Mouse (Mus musculus) neural tube, embryonic 12.5 days (tissue): ENCODE measurements around the gene Zcchc17. TPM values are rescaled to one million over a fixed set of nuclear protein-coding genes. Genes with fewer than 3 reads are reported as not detected.

Experiments
- ATAC-seq: fragments of 200-750 bp; cut with Nextera tagmentation; 2 replicates; pipeline ENCODE4 v1.8.0; 2017; ENCODE audit warnings: low read depth, mild to moderate bottlenecking, moderate TSS enrichment, moderate library complexity; ENCODE audit not compliant: low FRiP score
- H3K27ac ChIP-seq: fragments of 300-500 bp; sonication (generic); 2 replicates; pipeline ENCODE4 v1.5.1; 2016
- H3K27me3 ChIP-seq: fragments of 300-500 bp; sonication (generic); replicated peaks from 2 replicates; pipeline ENCODE4 v1.6.1; 2016; ENCODE audit warnings: mild to moderate bottlenecking
- H3K36me3 ChIP-seq: fragments of 300-500 bp; sonication (generic); 2 replicates; pipeline ENCODE4 v1.6.1; 2016; ENCODE audit warnings: mild to moderate bottlenecking
- H3K4me1 ChIP-seq: fragments of 300-500 bp; sonication (generic); 2 replicates; pipeline ENCODE4 v1.6.1; 2016
- H3K4me2 ChIP-seq: fragments of 300-500 bp; sonication (generic); replicated peaks from 2 replicates; pipeline ENCODE4 v1.6.1; 2016; ENCODE audit warnings: mild to moderate bottlenecking
- H3K4me3 ChIP-seq: fragments of 300-500 bp; sonication (generic); 2 replicates; pipeline ENCODE4 v1.5.1; 2016
- H3K9ac ChIP-seq: fragments of 300-500 bp; sonication (generic); 2 replicates; pipeline ENCODE4 v1.6.1; 2016; ENCODE audit warnings: mild to moderate bottlenecking
- H3K9me3 ChIP-seq: fragments of 300-500 bp; sonication (generic); 2 replicates; pipeline ENCODE4 v1.6.1; 2016; ENCODE audit warnings: mild to moderate bottlenecking
- WGBS: fragments of 180-500 bp; shearing (Covaris S2); methylation state at CpG from one replicate; pipeline ENCODE4 v1.1.7; 2016; 5-methylcytosine and 5-hydroxymethylcytosine counted together
- polyA plus RNA-seq: library from polyadenylated mRNA; unstranded; fragments of >200 nt; fragmentation: Nextera tagmentation; extraction: Ambion mirVana; gene quantifications from 2 replicates; pipeline ENCODE4 v1.2.1, GENCODE M21; 2016

The Zcchc17 gene
- polyA plus RNA-seq, 1 experiment from 2014 or later: 75.7 TPM

GRCm38 (mm10) chr4:130350690-130351422 is 8.9 kb downstream of the Zcchc17 start:
- Histone ChIP-seq H3K9me3 (no peaks in the 10 kb centered on the region), H3K27ac (no peak overlapping the region), H3K4me2 (no peak overlapping the region), H3K9ac (no peak overlapping the region), H3K4me1 (no peaks in the 10 kb centered on the region), H3K27me3 (no peaks in the 10 kb centered on the region), H3K36me3 (peaks cover 67% of the 10 kb centered on the region), H3K4me3 (no peak overlapping the region)
- ATAC-seq: no peak
- 89% methylated on average over 16 of the region's 16 CpGs for WGBS

DNA sequence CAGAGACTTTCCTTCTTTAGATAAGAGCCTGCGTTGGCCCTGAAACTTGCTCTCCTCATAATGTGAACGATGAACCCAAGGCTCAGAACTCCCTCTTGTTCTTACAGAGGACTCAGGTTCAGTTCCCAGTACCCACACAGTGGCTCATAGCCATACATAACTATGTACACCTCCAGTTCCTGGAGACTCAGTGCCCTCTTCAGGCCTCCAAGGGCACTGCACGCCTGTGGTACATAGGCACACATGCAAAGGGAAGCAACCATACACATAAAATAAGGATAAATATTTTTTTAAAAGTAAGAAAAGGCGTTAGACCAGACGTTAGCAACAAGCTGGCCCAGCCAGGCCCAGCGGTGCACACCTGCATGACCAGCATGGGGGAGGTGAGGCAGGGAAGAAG is 10.1 kb downstream of the Zcchc17 start:
- Histone ChIP-seq H3K4me1 (no peaks in the 10 kb centered on the region), H3K27me3 (no peaks in the 10 kb centered on the region), H3K27ac (no peak overlapping the region), H3K9ac (no peak overlapping the region), H3K9me3 (no peaks in the 10 kb centered on the region), H3K4me3 (no peak overlapping the region), H3K4me2 (no peak overlapping the region), H3K36me3 (peaks cover 68% of the 10 kb centered on the region)
- ATAC-seq: no peak
- 93% methylated on average over 6 of the region's 6 CpGs for WGBS

DNA sequence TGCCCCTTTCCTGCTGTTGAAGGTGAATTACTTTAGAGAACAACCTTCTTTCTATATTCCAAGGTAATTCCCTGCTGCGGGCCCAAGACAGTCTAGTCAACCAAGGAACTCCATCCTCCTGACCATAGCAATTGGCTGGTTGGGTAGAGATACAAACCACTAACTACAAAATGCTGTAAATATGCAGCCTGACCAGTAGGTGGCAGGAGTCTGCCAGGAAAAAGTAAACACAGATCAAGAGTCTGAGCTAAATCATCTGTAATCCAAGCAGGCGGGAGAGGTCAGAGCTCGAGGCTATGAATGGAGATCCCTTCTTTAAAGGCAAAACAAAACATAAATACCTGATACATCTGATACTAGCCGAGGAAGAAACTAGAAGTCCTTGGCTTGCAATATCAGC is 18.1 kb downstream of the Zcchc17 start:
- Histone ChIP-seq H3K27ac (no peak overlapping the region), H3K27me3 (no peaks in the 10 kb centered on the region), H3K9ac (no peak overlapping the region), H3K4me1 (no peaks in the 10 kb centered on the region), H3K4me3 (no peak overlapping the region), H3K36me3 (peaks cover 35% of the 10 kb centered on the region), H3K9me3 (no peaks in the 10 kb centered on the region), H3K4me2 (no peak overlapping the region)
- WGBS: 31% methylated on average over 4 of the region's 4 CpGs
- no peak for ATAC-seq

GRCm38 (mm10) chr4:130335867-130336266 is 23.9 kb downstream of the Zcchc17 start:
- Histone ChIP-seq H3K4me2 (no peak overlapping the region), H3K4me1 (no peaks in the 10 kb centered on the region), H3K36me3 (peaks cover 51% of the 10 kb centered on the region), H3K9me3 (no peaks in the 10 kb centered on the region), H3K4me3 (no peak overlapping the region), H3K9ac (no peak overlapping the region), H3K27me3 (no peaks in the 10 kb centered on the region), H3K27ac (no peak overlapping the region)
- WGBS: 93% methylated on average over 5 of the region's 5 CpGs
- no peak for ATAC-seq

DNA sequence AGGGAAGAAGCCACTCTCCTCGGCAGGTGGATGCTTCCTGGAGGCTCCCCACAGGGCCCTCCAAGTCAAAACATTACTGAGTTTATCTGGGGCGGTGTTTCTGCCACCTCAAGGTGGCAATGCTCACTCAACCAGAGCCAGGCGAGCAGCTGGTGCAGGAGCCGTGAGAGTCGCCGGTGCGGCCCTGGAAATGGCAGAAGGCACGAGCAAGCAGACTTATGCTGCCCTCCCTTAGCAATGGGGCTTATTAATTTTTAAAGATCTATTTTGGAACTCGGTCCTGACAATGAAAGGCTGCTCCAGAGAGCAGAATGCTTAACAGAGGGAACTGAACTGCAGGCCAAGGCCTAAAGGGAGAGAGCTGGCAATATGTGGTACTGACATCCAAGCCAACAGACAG is 32.4 kb downstream of the Zcchc17 start:
- 87% methylated on average over 9 of the region's 9 CpGs for WGBS
- Histone ChIP-seq H3K27ac (no peak overlapping the region), H3K4me1 (no peaks in the 10 kb centered on the region), H3K27me3 (no peaks in the 10 kb centered on the region), H3K9me3 (no peaks in the 10 kb centered on the region), H3K36me3 (peaks cover 71% of the 10 kb centered on the region), H3K4me2 (no peak overlapping the region), H3K9ac (no peak overlapping the region), H3K4me3 (no peak overlapping the region)
- ATAC-seq: no peak

- peaks cover 74% of the 10 kb centered on the region for H3K36me3 ChIP-seq
- ATAC-seq: no peak
- 92% methylated on average over 2 of the region's 2 CpGs for WGBS
- H3K4me3 ChIP-seq: no peak overlapping the region
- no peaks in the 10 kb centered on the region for H3K4me1 ChIP-seq
- no peak overlapping the region for H3K9ac ChIP-seq
- no peak overlapping the region for H3K4me2 ChIP-seq
- no peaks in the 10 kb centered on the region for H3K27me3 ChIP-seq
- no peak overlapping the region for H3K27ac ChIP-seq
- H3K9me3 ChIP-seq: no peaks in the 10 kb centered on the region
Measured at GRCm38 (mm10) chr4:130325446-130325845, 34.3 kb downstream of the Zcchc17 start.

GRCm38 (mm10) chr4:130323607-130324006 is 36.1 kb downstream of the Zcchc17 start:
- Histone ChIP-seq H3K9me3 (no peaks in the 10 kb centered on the region), H3K27me3 (no peaks in the 10 kb centered on the region), H3K9ac (no peak overlapping the region), H3K27ac (no peak overlapping the region), H3K36me3 (peaks cover 76% of the 10 kb centered on the region), H3K4me1 (no peaks in the 10 kb centered on the region), H3K4me2 (no peak overlapping the region), H3K4me3 (no peak overlapping the region)
- ATAC-seq: no peak
- WGBS: 90% methylated on average over 5 of the region's 5 CpGs

- WGBS: 88% methylated on average over 1 of the region's 1 CpGs
- H3K36me3 ChIP-seq: peaks cover 76% of the 10 kb centered on the region
Measured at GRCm38 (mm10) chr4:130323165-130323564, 36.6 kb downstream of the Zcchc17 start.

GRCm38 (mm10) chr4:130322567-130322966 is 37.2 kb downstream of the Zcchc17 start:
- WGBS: 85% methylated on average over 7 of the region's 7 CpGs

More at GRCm38 (mm10) chr4:130323165-130323564, 36.6 kb downstream of the Zcchc17 start:
- Histone ChIP-seq H3K27ac (no peak overlapping the region), H3K9me3 (no peaks in the 10 kb centered on the region), H3K4me1 (no peaks in the 10 kb centered on the region), H3K4me3 (no peak overlapping the region), H3K9ac (no peak overlapping the region), H3K4me2 (no peak overlapping the region), H3K27me3 (no peaks in the 10 kb centered on the region)
- ATAC-seq: no peak

DNA sequence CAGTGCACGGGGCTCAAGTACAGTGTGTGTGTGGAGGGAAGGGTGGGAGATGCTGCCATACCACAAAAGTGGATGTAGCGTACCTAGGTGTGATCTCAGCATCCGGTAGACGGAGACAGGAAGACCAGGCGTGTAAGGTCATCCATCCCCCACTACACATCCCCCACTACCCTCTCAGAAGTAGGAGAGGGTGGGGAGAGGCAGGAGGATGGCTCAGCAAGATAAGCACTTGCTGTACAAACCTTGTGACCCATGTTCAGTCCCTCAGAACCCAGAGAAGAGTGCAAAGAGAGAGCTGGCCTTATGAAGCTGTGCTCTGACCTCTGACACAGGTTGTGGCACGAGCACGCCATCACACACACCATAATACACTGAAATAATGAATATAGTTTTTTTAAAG is 38.1 kb downstream of the Zcchc17 start:
- H3K27ac ChIP-seq: no peak overlapping the region
- peaks cover 73% of the 10 kb centered on the region for H3K36me3 ChIP-seq
- no peaks in the 10 kb centered on the region for H3K27me3 ChIP-seq
- no peaks in the 10 kb centered on the region for H3K9me3 ChIP-seq
- WGBS: 98% methylated on average over 7 of the region's 7 CpGs
- no peak for ATAC-seq
- H3K9ac ChIP-seq: no peak overlapping the region
- H3K4me2 ChIP-seq: no peak overlapping the region
- H3K4me1 ChIP-seq: no peaks in the 10 kb centered on the region
- H3K4me3 ChIP-seq: no peak overlapping the region

More at GRCm38 (mm10) chr4:130322567-130322966, 37.2 kb downstream of the Zcchc17 start:
- Histone ChIP-seq H3K4me3 (no peak overlapping the region), H3K27ac (no peak overlapping the region), H3K9ac (no peak overlapping the region), H3K36me3 (peaks cover 77% of the 10 kb centered on the region), H3K9me3 (no peaks in the 10 kb centered on the region), H3K27me3 (no peaks in the 10 kb centered on the region), H3K4me2 (no peak overlapping the region), H3K4me1 (no peaks in the 10 kb centered on the region)
- no peak for ATAC-seq

DNA sequence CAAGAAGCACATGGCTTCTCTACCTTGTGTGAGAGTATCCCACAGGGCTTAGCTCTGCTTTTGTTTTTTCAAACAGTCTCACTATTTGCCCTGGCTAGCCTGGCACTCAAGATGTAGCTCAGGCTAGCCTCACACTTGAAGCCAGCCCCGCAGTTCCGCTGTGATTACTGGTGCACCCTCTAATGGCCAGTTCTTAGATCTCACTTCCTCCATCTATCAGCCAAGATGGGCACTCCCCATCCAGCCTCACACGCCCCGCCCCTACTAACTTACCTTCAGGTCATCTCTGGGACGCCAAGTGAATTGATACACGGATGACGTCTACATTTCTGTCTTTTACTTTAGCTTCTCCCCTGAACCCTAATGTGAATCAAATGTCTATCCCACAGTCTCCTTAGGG is 40.2 kb downstream of the Zcchc17 start:
- Histone ChIP-seq H3K9ac (no peak overlapping the region), H3K27me3 (no peaks in the 10 kb centered on the region), H3K36me3 (peaks cover 70% of the 10 kb centered on the region), H3K4me3 (no peak overlapping the region), H3K9me3 (no peaks in the 10 kb centered on the region), H3K4me2 (no peak overlapping the region), H3K27ac (no peak overlapping the region), H3K4me1 (no peaks in the 10 kb centered on the region)
- no peak for ATAC-seq
- WGBS: 85% methylated on average over 7 of the region's 7 CpGs

GRCm38 (mm10) chr4:130318122-130318521 is 41.6 kb downstream of the Zcchc17 start:
- WGBS: 63% methylated on average over 3 of the region's 3 CpGs
- Histone ChIP-seq H3K4me2 (no peak overlapping the region), H3K9ac (no peak overlapping the region), H3K9me3 (no peaks in the 10 kb centered on the region), H3K27ac (no peak overlapping the region), H3K27me3 (no peaks in the 10 kb centered on the region), H3K4me1 (no peaks in the 10 kb centered on the region), H3K36me3 (peaks cover 68% of the 10 kb centered on the region), H3K4me3 (no peak overlapping the region)
- no peak for ATAC-seq

DNA sequence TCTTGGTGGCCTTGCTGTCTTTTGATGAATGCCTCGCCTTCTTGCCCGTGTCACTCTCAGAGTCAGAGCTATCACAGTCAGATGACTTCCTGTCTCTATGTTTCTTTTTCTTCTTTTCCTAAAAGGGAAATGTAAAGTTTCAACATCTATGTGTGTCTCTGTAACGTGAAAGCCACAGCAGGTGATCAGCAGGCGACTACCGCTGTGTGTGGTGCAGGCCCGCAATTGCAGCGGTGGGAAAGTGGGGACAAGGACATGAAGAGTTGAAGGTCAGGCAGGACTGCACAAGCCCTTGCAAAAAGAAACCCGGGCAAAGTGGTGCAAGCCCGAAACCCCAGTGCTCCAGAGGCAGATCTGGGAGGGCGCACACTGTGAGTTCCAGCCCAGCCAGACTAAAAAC is 43.1 kb downstream of the Zcchc17 start:
- H3K27ac ChIP-seq: no peak overlapping the region
- no peaks in the 10 kb centered on the region for H3K27me3 ChIP-seq
- 87% methylated on average over 10 of the region's 10 CpGs for WGBS
- no peak overlapping the region for H3K4me2 ChIP-seq
- no peaks in the 10 kb centered on the region for H3K4me1 ChIP-seq
- H3K9me3 ChIP-seq: no peaks in the 10 kb centered on the region
- ATAC-seq: no peak
- H3K9ac ChIP-seq: no peak overlapping the region
- no peak overlapping the region for H3K4me3 ChIP-seq
- H3K36me3 ChIP-seq: peaks cover 58% of the 10 kb centered on the region
